Mouse (Mus musculus) embryo, embryonic 10.5 days (tissue): ENCODE data around the gene Sh3bp4.

ENCODE experiments used
- DNase-seq: peaks from one replicate; pipeline ENCODE4 v3.0.0-alpha.2; 2015; ENCODE audit warnings: low spot score

The Sh3bp4 gene

DNA sequence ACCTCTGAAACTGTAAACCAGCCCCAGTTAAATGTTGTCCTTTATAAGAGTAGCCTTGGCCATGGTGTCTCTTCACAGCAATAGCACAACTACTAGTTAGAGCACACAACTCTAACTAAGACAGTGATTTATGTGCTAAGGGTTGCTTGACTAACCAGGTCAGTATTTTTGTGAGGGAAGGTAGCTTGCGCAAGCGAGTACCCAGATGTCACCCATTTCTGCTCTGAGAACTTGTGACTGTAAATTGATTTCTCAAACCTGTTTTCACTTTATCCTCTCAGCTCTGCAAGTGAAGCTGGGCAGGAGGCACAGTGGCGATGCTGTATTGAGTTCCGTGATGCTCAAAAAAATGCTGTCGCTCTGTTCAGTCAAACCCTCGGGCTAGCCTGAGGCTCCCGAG, 117.2 kb downstream of the Sh3bp4 start:
- DNase-seq, result no peak

DNA sequence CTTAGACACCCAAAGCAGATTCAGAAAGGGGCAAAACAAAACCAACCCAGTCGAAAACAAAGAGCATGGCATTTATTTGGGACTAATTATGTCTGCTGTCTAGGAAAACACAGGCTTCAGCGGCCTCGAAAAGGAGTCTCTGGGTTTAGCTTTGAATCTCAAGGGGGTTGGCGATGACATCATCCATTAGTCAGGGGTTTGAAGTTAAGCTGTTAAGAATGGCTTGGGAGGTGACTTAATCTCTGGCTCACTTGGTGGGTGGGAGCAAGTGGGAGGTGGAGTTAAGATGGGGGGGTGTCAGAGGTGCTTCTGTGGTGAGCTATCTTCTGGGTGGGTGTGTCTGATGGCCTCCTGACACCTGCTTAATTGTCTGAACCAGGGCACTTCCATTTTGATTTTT, 117.9 kb downstream of the Sh3bp4 start:
- DNase-seq, result no peak

- DNase-seq, result no peak
Measured at GRCm38 (mm10) chr1:89189204-89189603, 119.0 kb downstream of the Sh3bp4 start.

- peak; percentile 62 for DNase-seq
Measured at GRCm38 (mm10) chr1:89190621-89191020, 120.4 kb downstream of the Sh3bp4 start.

DNA sequence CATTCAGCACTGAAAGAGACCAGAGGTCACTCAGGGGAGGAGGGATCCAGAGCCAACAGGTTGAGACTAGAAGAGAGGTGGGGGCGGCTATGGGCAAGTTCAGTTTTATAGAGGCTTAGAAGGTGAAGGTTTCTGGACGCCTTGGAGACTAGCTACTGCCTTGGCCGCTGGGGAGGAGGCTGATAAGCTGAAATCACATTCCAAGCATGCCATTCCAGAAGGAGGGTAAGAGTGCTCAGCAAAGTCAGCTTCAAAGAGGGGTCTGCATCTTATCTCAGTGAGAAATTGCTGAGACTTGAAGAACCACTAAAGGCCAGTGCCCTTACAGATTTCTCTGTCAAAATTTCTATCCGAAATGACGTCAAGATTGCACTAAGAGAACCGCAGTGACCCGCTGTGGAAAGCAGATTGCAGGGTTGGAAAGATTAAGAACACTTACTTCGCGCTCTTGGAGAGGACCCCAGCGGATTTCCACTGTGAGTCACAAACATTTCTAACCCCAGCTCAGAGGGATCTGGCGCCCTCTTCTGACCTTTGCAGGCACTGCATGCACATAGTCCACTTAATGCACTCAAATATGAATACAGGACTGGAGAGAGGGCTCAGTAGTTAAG, 121.0 kb downstream of the Sh3bp4 start:
- DNase-seq, result peak; percentile 91

DNA sequence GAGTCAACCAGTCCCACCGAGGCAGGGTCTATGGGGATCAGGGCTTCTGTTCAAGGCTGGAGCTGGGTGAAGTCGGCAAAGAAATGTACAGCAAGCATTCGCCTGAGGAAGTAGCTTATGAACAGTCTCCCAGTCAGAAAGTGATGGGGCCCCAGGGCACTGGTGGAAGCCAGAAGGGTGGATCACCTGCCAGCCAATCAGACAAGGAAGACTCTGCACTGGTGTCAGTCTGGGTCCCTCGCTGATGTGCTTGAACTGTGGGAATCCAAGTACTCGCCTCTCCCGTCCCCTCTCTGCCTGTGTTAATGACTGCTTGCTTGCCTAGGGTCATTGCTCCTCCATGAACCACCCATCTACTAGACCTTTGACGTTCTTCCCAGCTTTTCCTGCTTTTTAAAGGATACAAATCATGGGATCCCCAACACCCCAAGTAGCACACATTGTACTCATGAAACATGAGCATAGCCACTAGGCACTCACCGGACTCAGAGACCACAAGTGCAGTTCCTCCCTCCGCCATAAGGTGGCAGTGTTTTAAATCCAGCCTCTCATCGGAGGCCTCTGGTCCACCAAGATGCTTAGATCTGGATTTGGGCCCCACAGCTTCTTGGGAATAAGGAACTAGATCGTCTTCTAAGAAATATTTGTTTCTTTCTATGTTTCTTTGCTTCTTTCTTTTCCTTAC, 122.5 kb downstream of the Sh3bp4 start:
- peak; percentile 80 for DNase-seq

DNA sequence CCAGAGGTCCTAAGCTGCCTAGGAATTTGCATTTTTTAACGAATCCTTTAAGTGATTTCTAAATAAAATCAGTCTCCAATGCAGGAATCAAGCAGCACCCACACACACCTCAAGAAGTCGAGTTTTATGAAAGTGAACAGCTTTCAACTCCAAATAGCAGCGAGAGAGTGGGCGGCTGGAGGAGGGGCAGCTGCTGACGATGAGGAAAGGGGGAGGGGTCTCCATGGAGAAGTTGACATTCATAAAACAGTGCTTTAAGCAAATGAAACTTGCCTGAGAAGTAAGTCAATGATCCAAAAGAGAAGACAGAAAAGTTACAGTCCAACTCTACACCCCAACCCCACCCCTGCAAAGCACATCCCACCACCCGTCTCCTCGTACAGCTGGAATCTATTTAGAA, 123.4 kb downstream of the Sh3bp4 start:
- no peak for DNase-seq

GRCm38 (mm10) chr1:89195827-89196712, 125.9 kb downstream of the Sh3bp4 start:
- peak; percentile 92 for DNase-seq
